Mouse (Mus musculus): ENCODE results near the gene Ndufb11. TPM values are rescaled to one million over a fixed set of nuclear protein-coding genes. Genes with fewer than 3 reads are reported as not detected.

The Ndufb11 gene
- 158 and 169 TPM in 2 replicates for polyA plus RNA-seq (2015; fragmentation: Nextera tagmentation; extraction: Ambion mirVana)

DNA sequence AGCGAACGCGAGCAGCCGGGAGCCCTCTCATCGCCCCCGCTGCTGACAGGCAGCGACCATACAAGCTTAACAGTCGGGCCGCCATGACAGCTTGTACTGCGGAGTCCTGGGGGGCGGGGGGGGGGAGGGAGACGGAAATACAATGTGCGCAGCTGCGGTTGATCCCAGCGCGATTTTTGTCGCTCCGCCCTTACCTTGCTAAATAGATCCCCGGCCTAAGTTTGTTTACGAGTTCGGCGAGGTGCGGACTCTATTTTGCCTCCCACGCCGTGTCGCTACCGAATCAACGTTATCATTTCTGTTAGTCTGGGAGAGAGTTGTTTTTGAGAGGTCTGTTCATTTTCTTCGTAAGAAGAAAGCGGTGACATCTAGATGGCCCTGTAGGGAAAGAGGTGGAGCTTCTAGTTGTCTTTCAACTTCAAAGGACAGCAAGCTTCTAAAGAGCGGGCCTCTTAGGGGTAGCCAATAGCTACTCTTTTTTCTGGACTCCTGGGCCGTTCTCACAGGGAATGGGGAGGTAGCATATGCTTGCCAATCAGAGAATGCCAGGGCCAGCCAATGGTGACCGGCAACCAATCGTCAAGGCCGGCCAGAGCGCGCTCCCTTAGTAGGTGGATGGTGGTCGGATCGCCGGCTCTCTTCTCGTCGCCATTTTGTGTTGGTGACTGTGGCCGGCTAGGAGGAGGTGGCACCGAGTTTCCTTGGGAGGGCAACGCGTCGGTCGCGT lies at the start of gene Ndufb11, which contains the start of gene Rbm10:
TSS of gene Ndufb11 (minus strand) at position 444 of the 727 bp plus-strand sequence.
TSS of gene Rbm10 (plus strand) at position 328 of the 727 bp plus-strand sequence.
- Histone ChIP-seq H3K4me2 (peak within 1 kb of the TSS; percentile 73), H3K27ac (peak within 1 kb of the TSS; percentile 85), H3K4me1 (replicated peaks) (peaks cover 20% of the 10 kb centered on the region), H3K9me3 (replicated peaks) (no peaks in the 10 kb centered on the region), H3K27me3 (no peaks in the 10 kb centered on the region), H3K9ac (peak within 1 kb of the TSS; percentile 89), H3K36me3 (peaks cover 42% of the 10 kb centered on the region), H3K4me3 (replicated peaks) (peak within 1 kb of the TSS; percentile 81)
- peak; percentile 81 for DNase-seq
- ATAC-seq (ENCODE audit: low read depth): peak; percentile 98
- WGBS (ENCODE audit: insufficient replicate concordance): 12% methylated on average over 48 of the region's 49 CpGs

DNA sequence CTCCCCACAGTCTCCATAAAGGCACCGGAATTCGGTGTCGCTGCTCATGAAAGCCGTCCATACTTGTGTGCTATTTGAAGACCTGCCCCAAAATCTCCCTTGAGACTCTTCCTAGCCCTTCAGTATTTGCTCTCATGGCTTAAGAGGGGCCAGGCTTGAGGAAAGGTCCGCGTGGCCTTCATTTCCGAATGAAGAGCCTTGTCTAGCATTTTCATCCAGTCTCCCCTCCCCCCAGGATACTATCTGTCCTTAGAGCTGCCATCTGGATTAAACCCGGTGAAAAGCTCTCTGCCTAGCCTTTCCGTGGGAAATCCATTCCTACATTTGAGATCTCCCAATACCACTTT lies 46.0 kb upstream of the Ndufb11 start:
- Histone ChIP-seq H3K9ac (peak overlapping the region; percentile 84), H3K4me2 (peak overlapping the region; percentile 74), H3K27me3 (no peaks in the 10 kb centered on the region), H3K36me3 (peaks cover 19% of the 10 kb centered on the region), H3K9me3 (replicated peaks) (no peaks in the 10 kb centered on the region), H3K27ac (peak overlapping the region; percentile 81), H3K4me1 (replicated peaks) (peaks cover 32% of the 10 kb centered on the region), H3K4me3 (replicated peaks) (peak overlapping the region; percentile 72)
- 19% methylated on average over 9 of the region's 9 CpGs for WGBS (ENCODE audit: insufficient replicate concordance)
- DNase-seq (no peak), ATAC-seq (ENCODE audit: low read depth) (peak; percentile 12; the same call in 1 of the 2 replicates)

DNA sequence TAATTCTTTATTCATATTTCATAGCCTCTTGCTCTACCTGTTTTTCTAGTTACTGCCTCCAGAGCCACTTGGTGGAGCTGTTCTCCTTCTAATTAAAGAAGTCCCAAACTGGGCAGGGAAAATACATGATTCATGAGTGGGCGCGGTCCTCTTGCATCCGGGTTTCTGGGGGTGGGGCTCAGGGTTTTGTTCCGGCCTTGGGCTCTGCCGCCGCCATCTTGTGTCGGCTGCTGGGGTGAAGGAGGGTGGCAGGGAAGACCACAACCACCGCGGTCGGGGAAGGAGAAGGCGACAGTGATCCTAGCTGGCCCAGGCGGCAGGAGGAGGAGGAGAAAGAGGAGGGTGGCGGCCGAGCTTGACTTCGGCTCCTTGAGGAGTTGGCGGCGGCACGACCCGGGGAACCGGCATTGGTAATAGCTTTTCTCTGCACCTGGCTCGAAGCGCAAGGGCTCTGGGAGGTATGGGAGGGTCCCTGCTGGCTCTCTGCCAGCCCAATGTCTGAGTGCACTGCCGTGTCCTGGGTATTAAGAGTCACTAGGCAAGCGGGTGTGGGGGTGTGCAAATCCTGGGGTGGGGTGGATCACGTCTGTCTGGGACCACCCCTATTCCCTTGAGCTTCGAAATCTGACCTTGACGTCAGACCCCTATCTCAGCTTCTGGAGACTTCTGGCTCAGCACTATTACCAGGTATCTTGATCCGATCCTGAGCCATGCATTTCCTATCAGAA lies 45.5 kb upstream of the Ndufb11 start:
- H3K9ac ChIP-seq: peak overlapping the region; percentile 84
- peak; percentile 81 for ATAC-seq (ENCODE audit: low read depth)

DNA sequence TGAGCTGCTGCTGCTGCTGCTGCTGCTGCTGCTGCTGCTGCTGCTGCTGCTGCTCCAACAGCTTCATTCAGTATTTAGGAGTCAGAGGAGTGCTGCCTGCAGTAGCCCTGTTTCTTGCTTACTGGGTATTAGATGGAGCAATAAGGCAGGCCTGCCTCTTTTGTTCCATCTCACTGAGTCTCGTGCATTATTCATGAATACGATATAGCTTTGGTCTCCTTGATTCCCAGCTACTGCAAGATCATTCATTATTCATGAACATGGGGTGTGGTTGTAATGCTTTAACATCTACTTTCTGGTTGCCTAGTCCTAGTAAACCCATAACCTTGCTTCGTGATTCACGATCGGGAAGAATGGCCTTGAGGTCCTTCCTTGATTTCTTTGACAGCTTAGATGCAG lies 44.9 kb upstream of the Ndufb11 start:
- DNase-seq (no peak), ATAC-seq (ENCODE audit: low read depth) (no peak)
- H3K4me1 ChIP-seq (replicated peaks): peaks cover 32% of the 10 kb centered on the region
- no peak overlapping the region for H3K9ac ChIP-seq
- no peak overlapping the region for H3K4me2 ChIP-seq
- H3K4me3 ChIP-seq (replicated peaks): peak overlapping the region; percentile 72; the same call in 1 of the 2 replicates
- no peaks in the 10 kb centered on the region for H3K9me3 ChIP-seq (replicated peaks)
- 31% methylated on average over 5 of the region's 5 CpGs for WGBS (ENCODE audit: insufficient replicate concordance)
- peaks cover 8% of the 10 kb centered on the region for H3K36me3 ChIP-seq
- H3K27ac ChIP-seq: peak overlapping the region; percentile 43
- H3K27me3 ChIP-seq: no peaks in the 10 kb centered on the region

More for the DNA sequence above, 45.5 kb upstream of the Ndufb11 start:
- 13% methylated on average over 28 of the region's 28 CpGs for WGBS (ENCODE audit: insufficient replicate concordance)
- H3K4me1 ChIP-seq (replicated peaks): peaks cover 32% of the 10 kb centered on the region
- peaks cover 13% of the 10 kb centered on the region for H3K36me3 ChIP-seq
- no peaks in the 10 kb centered on the region for H3K9me3 ChIP-seq (replicated peaks)
- peak overlapping the region; percentile 81 for H3K27ac ChIP-seq
- H3K4me3 ChIP-seq (replicated peaks): peak overlapping the region; percentile 72
- DNase-seq: peak; percentile 82
- no peaks in the 10 kb centered on the region for H3K27me3 ChIP-seq
- H3K4me2 ChIP-seq: peak overlapping the region; percentile 74

DNA sequence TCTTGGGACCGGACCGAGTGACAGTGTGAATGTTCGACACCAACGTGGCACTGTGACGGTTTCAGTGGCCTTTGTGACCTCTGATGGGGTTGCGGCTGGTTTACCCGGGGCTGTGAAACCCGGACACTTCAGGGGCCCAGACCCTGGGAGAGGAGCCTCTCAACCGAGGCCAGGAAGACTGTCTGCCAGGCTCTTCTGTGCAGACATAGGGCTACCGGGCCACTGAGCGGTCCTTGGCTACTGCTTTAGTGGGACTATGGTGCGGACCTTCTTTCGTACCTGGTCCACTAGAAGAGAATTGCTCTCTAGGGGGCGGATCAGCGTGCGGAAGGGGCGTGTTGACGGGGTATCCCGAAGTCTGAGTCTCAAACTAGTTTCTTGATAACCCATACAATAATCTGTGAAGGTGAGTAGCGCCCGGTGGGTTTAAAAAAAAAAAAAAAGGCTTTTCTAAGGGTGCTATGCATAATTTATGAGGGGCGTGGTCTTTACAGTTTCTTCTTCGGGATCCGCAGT lies 41.5 kb upstream of the Ndufb11 start:
- H3K27ac ChIP-seq: peak overlapping the region; percentile 69
- peak; percentile 11; the same call in 1 of the 2 replicates for ATAC-seq (ENCODE audit: low read depth)
- no peaks in the 10 kb centered on the region for H3K27me3 ChIP-seq
- H3K9me3 ChIP-seq (replicated peaks): no peaks in the 10 kb centered on the region
- no peaks in the 10 kb centered on the region for H3K36me3 ChIP-seq
- peak overlapping the region; percentile 64 for H3K4me3 ChIP-seq (replicated peaks)
- peak overlapping the region; percentile 74 for H3K9ac ChIP-seq
- WGBS (ENCODE audit: insufficient replicate concordance): 12% methylated on average over 24 of the region's 24 CpGs
- peaks cover 8% of the 10 kb centered on the region for H3K4me1 ChIP-seq (replicated peaks)
- peak overlapping the region; percentile 82 for H3K4me2 ChIP-seq
- DNase-seq: peak; percentile 5

DNA sequence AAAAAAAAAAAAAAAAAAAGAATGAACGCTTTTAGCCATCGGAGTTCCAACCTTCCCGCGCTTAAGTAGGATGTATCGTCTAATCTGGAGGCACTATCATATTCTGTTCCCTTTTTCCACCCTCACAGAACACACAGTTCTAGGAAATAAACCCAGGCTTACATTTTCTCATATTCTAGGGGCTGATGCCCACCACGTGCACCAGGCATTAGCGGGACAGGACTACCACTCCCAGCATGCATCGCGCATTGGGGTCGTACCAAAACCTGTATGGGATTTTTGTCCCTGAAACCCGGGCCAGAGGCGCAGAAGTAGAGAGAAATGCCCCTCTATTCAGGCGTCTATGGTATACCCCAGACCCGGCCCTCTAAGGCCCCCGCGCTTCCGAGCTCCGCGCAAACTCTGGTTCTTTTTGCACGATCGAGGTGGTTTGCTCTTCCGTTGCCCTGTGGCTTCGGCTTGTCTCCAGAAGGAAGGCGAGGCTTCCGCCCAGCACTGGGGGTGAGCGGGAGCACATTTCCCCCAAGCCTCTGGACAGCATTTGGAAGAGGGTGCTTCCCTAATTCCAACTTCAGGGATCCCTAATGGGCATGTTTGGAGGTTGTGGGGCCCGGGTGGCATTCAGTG lies 40.7 kb upstream of the Ndufb11 start, which contains the start of gene Uba1:
TSS of gene Uba1 (plus strand) at position 301 of the 627 bp plus-strand sequence.
- 8% methylated on average over 27 of the region's 27 CpGs for WGBS (ENCODE audit: insufficient replicate concordance)
- peak; percentile 77 for DNase-seq
- peaks cover 5% of the 10 kb centered on the region; the same call in 1 of the 2 replicates for H3K4me1 ChIP-seq (replicated peaks)
- H3K27ac ChIP-seq: peak within 1 kb of the TSS; percentile 69
- H3K4me2 ChIP-seq: peak within 1 kb of the TSS; percentile 82
- peak within 1 kb of the TSS; percentile 64 for H3K4me3 ChIP-seq (replicated peaks)
- peak; percentile 78 for ATAC-seq (ENCODE audit: low read depth)
- H3K9me3 ChIP-seq (replicated peaks): no peaks in the 10 kb centered on the region
- H3K36me3 ChIP-seq: no peaks in the 10 kb centered on the region
- no peaks in the 10 kb centered on the region for H3K27me3 ChIP-seq
- peak within 1 kb of the TSS; percentile 74 for H3K9ac ChIP-seq

DNA sequence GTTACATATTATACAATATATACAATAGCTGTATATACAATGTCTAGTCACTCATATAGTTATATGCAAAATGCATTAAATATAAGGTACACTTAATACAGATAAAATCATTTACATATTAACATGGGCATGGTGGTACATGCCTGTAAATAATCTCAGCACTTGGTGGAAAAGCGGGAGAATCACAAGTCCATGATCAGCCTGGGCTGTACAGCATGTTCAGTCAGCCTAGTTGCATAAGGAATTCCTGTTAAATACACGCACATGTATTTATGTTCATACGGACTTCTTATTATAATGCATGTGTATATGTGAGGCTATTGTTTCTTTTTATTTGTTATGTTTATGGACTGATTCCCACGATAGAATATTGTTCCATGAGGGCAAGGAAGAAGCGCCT lies 40.2 kb upstream of the Ndufb11 start:
- H3K27ac ChIP-seq: no peak overlapping the region
- H3K27me3 ChIP-seq: no peaks in the 10 kb centered on the region
- WGBS (ENCODE audit: insufficient replicate concordance): 17% methylated on average over 5 of the region's 5 CpGs
- peaks cover 5% of the 10 kb centered on the region; the same call in 1 of the 2 replicates for H3K4me1 ChIP-seq (replicated peaks)
- H3K9me3 ChIP-seq (replicated peaks): no peaks in the 10 kb centered on the region
- peak overlapping the region; percentile 74 for H3K9ac ChIP-seq
- DNase-seq: no peak
- ATAC-seq (ENCODE audit: low read depth): no peak
- no peaks in the 10 kb centered on the region for H3K36me3 ChIP-seq
- H3K4me3 ChIP-seq (replicated peaks): peak overlapping the region; percentile 64
- peak overlapping the region; percentile 82 for H3K4me2 ChIP-seq

DNA sequence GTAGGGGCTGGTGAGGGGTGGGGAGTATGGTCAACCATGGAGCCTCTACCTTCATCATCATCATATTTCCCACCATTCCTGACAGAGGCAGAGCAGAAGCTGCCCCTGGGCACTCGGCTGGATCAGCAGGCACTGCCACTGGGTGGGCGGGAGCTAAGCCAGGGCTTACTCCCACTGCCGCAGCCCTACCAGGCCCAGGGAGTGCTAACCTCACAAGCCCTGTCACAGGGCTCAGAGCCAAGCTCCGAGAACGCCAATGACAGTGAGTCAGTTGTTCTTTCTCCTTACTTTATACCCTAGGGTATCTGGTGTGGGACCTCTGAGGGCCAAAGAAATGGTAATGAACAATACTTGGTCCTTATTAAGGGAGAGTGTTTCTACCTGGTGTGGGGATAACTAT lies 27.4 kb upstream of the Ndufb11 start:
- ATAC-seq (ENCODE audit: low read depth) (no peak), DNase-seq (no peak)
- WGBS (ENCODE audit: insufficient replicate concordance): 78% methylated on average over 5 of the region's 5 CpGs
- H3K4me2 ChIP-seq: no peak overlapping the region
- H3K9ac ChIP-seq: no peak overlapping the region
- no peaks in the 10 kb centered on the region for H3K9me3 ChIP-seq (replicated peaks)
- H3K4me3 ChIP-seq (replicated peaks): no peak overlapping the region
- no peak overlapping the region for H3K27ac ChIP-seq
- no peaks in the 10 kb centered on the region for H3K27me3 ChIP-seq
- H3K4me1 ChIP-seq (replicated peaks): no peaks in the 10 kb centered on the region
- H3K36me3 ChIP-seq: peaks cover 98% of the 10 kb centered on the region

DNA sequence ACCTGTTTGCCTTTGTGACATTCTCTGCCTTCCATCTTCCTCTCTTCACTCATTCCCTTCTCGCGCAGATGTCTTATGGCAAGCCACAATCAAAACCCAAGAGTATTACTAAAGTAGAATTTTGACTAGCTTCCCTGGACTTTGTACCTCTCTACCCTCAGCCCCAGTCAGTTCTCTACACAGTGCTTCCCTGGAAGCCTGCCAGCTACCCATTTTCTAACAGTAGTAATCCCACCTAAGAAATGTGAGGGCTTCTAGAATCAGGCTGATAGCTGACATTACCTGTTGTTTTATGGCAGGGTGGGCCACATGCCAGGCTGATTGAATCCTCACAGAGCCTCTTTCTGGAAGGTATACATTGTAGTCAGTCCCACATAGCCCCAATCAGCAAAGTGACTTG lies 20.7 kb upstream of the Ndufb11 start:
- Histone ChIP-seq H3K36me3 (peaks cover 86% of the 10 kb centered on the region), H3K4me2 (no peak overlapping the region)

DNA sequence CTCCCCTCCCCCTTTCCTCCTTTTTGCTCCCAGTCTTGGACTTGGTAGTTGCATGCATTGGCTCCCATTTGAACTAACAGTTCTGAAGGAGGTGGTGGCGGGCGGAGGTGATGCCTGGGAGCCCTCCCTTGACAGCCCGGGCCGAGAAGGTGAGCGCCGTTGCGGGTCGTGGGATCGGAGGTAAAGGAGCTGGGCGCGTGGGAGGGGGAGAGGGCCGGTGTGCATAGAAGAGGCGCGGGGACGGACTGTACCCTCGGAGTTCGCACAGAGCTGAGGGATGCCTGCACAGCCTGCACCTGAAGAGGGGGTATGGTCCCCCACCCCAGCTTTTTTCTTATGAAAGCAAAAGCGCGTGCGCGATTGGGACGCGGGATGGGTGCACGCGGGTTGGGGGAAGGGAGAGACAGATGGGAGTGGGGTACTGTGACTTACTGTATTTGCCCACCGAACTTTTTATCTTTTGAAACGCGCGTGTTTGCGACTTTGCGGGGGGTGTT lies 532 bp upstream of the Ndufb11 start:
- Histone ChIP-seq H3K9me3 (replicated peaks) (no peaks in the 10 kb centered on the region), H3K9ac (peak overlapping the region; percentile 89), H3K4me3 (replicated peaks) (peak overlapping the region; percentile 81), H3K4me1 (replicated peaks) (peaks cover 20% of the 10 kb centered on the region), H3K27me3 (no peaks in the 10 kb centered on the region), H3K36me3 (peaks cover 49% of the 10 kb centered on the region), H3K4me2 (peak overlapping the region; percentile 70), H3K27ac (peak overlapping the region; percentile 85)
- peak; percentile 22 for ATAC-seq (ENCODE audit: low read depth)
- DNase-seq: no peak
- WGBS (ENCODE audit: insufficient replicate concordance): 13% methylated on average over 31 of the region's 31 CpGs

More for the DNA sequence above, 20.7 kb upstream of the Ndufb11 start:
- Histone ChIP-seq H3K27ac (no peak overlapping the region), H3K9me3 (replicated peaks) (no peaks in the 10 kb centered on the region), H3K27me3 (no peaks in the 10 kb centered on the region), H3K9ac (no peak overlapping the region), H3K4me3 (replicated peaks) (no peak overlapping the region), H3K4me1 (replicated peaks) (no peaks in the 10 kb centered on the region)
- no peak for ATAC-seq (ENCODE audit: low read depth)
- WGBS (ENCODE audit: insufficient replicate concordance): 93% methylated on average over 2 of the region's 2 CpGs
- no peak for DNase-seq

DNA sequence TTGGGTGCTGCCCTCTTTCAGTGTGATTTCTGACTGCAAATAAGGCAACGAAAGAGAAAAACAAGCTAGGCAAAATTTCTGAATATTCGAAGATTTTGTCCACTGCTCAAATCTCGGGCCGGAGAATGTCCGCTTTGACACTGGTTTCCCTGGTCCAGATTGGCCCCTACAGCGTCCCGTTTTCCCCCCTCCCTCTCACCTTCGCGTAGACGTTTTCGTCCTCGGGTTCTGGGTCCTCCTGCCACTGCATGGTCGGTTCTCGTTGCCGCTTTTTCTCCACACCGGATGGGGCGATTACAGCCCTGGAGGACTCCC lies 601 bp downstream of the Ndufb11 start:
- H3K9me3 ChIP-seq (replicated peaks): no peaks in the 10 kb centered on the region
- 11% methylated on average over 17 of the region's 17 CpGs for WGBS (ENCODE audit: insufficient replicate concordance)
- no peaks in the 10 kb centered on the region for H3K27me3 ChIP-seq
- no peak for DNase-seq
- peaks cover 20% of the 10 kb centered on the region for H3K4me1 ChIP-seq (replicated peaks)
- peak overlapping the region; percentile 73 for H3K4me2 ChIP-seq
- peak overlapping the region; percentile 81 for H3K4me3 ChIP-seq (replicated peaks)
- peak; percentile 6; the same call in 1 of the 2 replicates for ATAC-seq (ENCODE audit: low read depth)
- H3K27ac ChIP-seq: peak overlapping the region; percentile 85
- H3K9ac ChIP-seq: peak overlapping the region; percentile 79
- peaks cover 39% of the 10 kb centered on the region for H3K36me3 ChIP-seq
